15 mouse cellular contexts compared by ENCODE assay signal in genomic region chr14:47897907-47898530, GRCm38 (mm10).
DNase-seq lines count a peak whose midpoint lies in the region; ATAC-seq and TF ChIP-seq lines count a peak whose summit lies in the region.
"Had no signal": no experiment of that assay in that cellular context is flagged by ENCODE, and none has a peak within 500 bp of the region (broad histone marks: within the 10 kb centered on the region; RNA-seq: fewer than 3 reads in every experiment).

No protein-coding gene starts in this region.

- H3K4me1 ChIP-seq in lung, adult 2 months (ENCODE audit: control insufficient read depth, insufficient read depth, low read length), result no peaks in the 10 kb centered on the region
- H3K4me1 ChIP-seq: forebrain, embryonic 10.5 days; limb, embryonic 15.5 days had no signal

- no peak for ATAC-seq in frontal cortex, adult (ENCODE audit: low TSS enrichment)
- ATAC-seq: intestine, postnatal 0 days had no signal

- WGBS in lung, adult 2 months, result 57% methylated on average over 5 of the region's 5 CpGs

- TF ChIP-seq POLR2A in lung, adult 2 months (IDR thresholded peaks at IDR 0.05; ENCODE audit: borderline replicate concordance, extremely low read depth, low read depth, low read length), result no peak

- TF ChIP-seq CTCF in lung, adult 2 months (IDR thresholded peaks at IDR 0.05; ENCODE audit: insufficient read depth, low read length), result no peak

- H3K4me3 ChIP-seq in lung, adult 2 months (replicated peaks; ENCODE audit: extremely low read depth, low read depth, low read length), result no peak overlapping the region
- H3K4me3 ChIP-seq: forebrain, embryonic 10.5 days; limb, embryonic 15.5 days had no signal

- DNase-seq in adrenal gland, adult (ENCODE audit: inconsistent age in 2 of 2, low spot score in 1 of 2), result peak; percentile 27 to 53
- no peak for DNase-seq in adrenal gland, postnatal 4 days (ENCODE audit: low spot score in 2 of 2)
- peak; percentile 11 for DNase-seq in lung, postnatal 36 days
- DNase-seq in lung, adult 2 months, result no peak
- peak; percentile 32 for DNase-seq in adrenal gland, postnatal 25 days
- peak; percentile 33 for DNase-seq in gastrocnemius, postnatal 25 days
- DNase-seq in thymus, postnatal 0 days (ENCODE audit: low spot score), result no peak
- DNase-seq: embryo, embryonic 11 days; kidney, postnatal 4 days; lung, postnatal 14 days; thymus, postnatal 36 days had no signal

Comparison
In these comparisons a context has a peak if more than half of its experiments do, and no peak if none do; other contexts are left out.
1. DNase-seq: peak in adrenal gland, adult (2 of 2), lung, postnatal 36 days (single experiment), adrenal gland, postnatal 25 days (single experiment) and gastrocnemius, postnatal 25 days (single experiment); none in adrenal gland, postnatal 4 days (0 of 2), lung, adult 2 months (single experiment) and thymus, postnatal 0 days (single experiment).